Mouse (Mus musculus) ES-Bruce4 (cell line): ENCODE results near the gene Abraxas1. TPM values are rescaled to one million over a fixed set of nuclear protein-coding genes. Genes with fewer than 3 reads are reported as not detected.

Experiments used
- H3K27ac ChIP-seq: 2 replicates; pipeline ENCODE4 v1.5.1; 2012; ENCODE audit warnings: low read length, inconsistent platforms; ENCODE audit not compliant: insufficient read depth
- H3K27me3 ChIP-seq: 2 replicates; pipeline ENCODE4 v1.6.1; 2012; ENCODE audit warnings: mild to moderate bottlenecking, low read length, inconsistent platforms; ENCODE audit not compliant: control insufficient read depth, poor library complexity, insufficient read depth, severe bottlenecking
- H3K36me3 ChIP-seq: 2 replicates; pipeline ENCODE4 v1.6.1; 2012; ENCODE audit warnings: inconsistent platforms, mild to moderate bottlenecking, low read length, moderate library complexity; ENCODE audit not compliant: control insufficient read depth, poor library complexity, insufficient read depth, severe bottlenecking
- H3K4me1 ChIP-seq: one replicate; pipeline ENCODE4 v1.8.1; 2011; ENCODE audit warnings: low read length; ENCODE audit not compliant: control insufficient read depth, insufficient read depth
- H3K4me3 ChIP-seq: 2 replicates; pipeline ENCODE4 v1.5.1; 2011; ENCODE audit warnings: low read depth, mild to moderate bottlenecking, low read length
- H3K9ac ChIP-seq: 2 replicates; pipeline ENCODE4 v1.6.1; 2012; ENCODE audit warnings: low read depth, mild to moderate bottlenecking, inconsistent platforms; ENCODE audit not compliant: poor library complexity, severe bottlenecking
- H3K9me3 ChIP-seq: replicated peaks from 2 replicates; pipeline ENCODE4 v1.6.1; 2012; ENCODE audit warnings: mild to moderate bottlenecking, low read length, inconsistent platforms; ENCODE audit not compliant: control insufficient read depth, poor library complexity, insufficient read depth, severe bottlenecking
- CTCF ChIP-seq: IDR thresholded peaks from one replicate; pipeline ENCODE4 v1.8.1; 2011; ENCODE audit warnings: low read depth, low read length
- EP300 ChIP-seq: IDR thresholded peaks from 2 replicates; pipeline ENCODE4 v1.6.1; 2011; ENCODE audit warnings: low read depth, low read length; ENCODE audit not compliant: insufficient read depth
- POLR2A ChIP-seq: IDR thresholded peaks from one replicate; pipeline ENCODE4 v1.8.1; 2011; ENCODE audit warnings: low read length; ENCODE audit not compliant: insufficient read depth
- polyA plus RNA-seq: library from polyadenylated mRNA; stranded (reverse); fragments of >200 nt; gene quantifications from 2 replicates; pipeline ENCODE4 v1.2.4, GENCODE M21; 2011; ENCODE audit warnings: low read depth; ENCODE audit not compliant: missing spikeins, insufficient read depth, insufficient read length

Abraxas1 gene
- polyA plus RNA-seq, 1 experiment, result 37.4 TPM

GRCm38 (mm10) chr5:100861140-100861539, 40.4 kb upstream of the Abraxas1 start:
- no peak overlapping the region for H3K27ac ChIP-seq
- no peaks in the 10 kb centered on the region for H3K36me3 ChIP-seq
- no peak overlapping the region for H3K4me3 ChIP-seq
- H3K27me3 ChIP-seq, result no peaks in the 10 kb centered on the region
- H3K9ac ChIP-seq, result no peak overlapping the region
- H3K9me3 ChIP-seq, result no peaks in the 10 kb centered on the region
- TF ChIP-seq EP300, result no peak
- no peak for TF ChIP-seq CTCF
- TF ChIP-seq POLR2A, result no peak
- peaks cover 3% of the 10 kb centered on the region for H3K4me1 ChIP-seq

- Histone ChIP-seq H3K27ac (no peak overlapping the region), H3K9me3 (no peaks in the 10 kb centered on the region), H3K27me3 (no peaks in the 10 kb centered on the region), H3K9ac (no peak overlapping the region), H3K4me1 (peaks cover 3% of the 10 kb centered on the region), H3K4me3 (no peak overlapping the region), H3K36me3 (no peaks in the 10 kb centered on the region)
- no peak for TF ChIP-seq CTCF
- no peak for TF ChIP-seq POLR2A
- no peak for TF ChIP-seq EP300
Measured at GRCm38 (mm10) chr5:100860417-100861053, 39.8 kb upstream of the Abraxas1 start.

GRCm38 (mm10) chr5:100856552-100856951, 35.8 kb upstream of the Abraxas1 start:
- Histone ChIP-seq H3K9ac (no peak overlapping the region), H3K27me3 (no peaks in the 10 kb centered on the region), H3K4me3 (no peak overlapping the region), H3K9me3 (no peaks in the 10 kb centered on the region), H3K36me3 (no peaks in the 10 kb centered on the region), H3K27ac (no peak overlapping the region), H3K4me1 (no peaks in the 10 kb centered on the region)
- TF ChIP-seq POLR2A (no peak), CTCF (no peak), EP300 (no peak)

GRCm38 (mm10) chr5:100853963-100854362, 33.2 kb upstream of the Abraxas1 start:
- H3K4me1 ChIP-seq, result no peaks in the 10 kb centered on the region
- H3K36me3 ChIP-seq, result no peaks in the 10 kb centered on the region
- H3K9me3 ChIP-seq, result no peaks in the 10 kb centered on the region
- TF ChIP-seq EP300 (no peak), CTCF (no peak), POLR2A (no peak)
- no peak overlapping the region for H3K9ac ChIP-seq
- no peaks in the 10 kb centered on the region for H3K27me3 ChIP-seq
- no peak overlapping the region for H3K27ac ChIP-seq
- H3K4me3 ChIP-seq, result no peak overlapping the region

- TF ChIP-seq CTCF (no peak), POLR2A (no peak), EP300 (no peak)
- no peaks in the 10 kb centered on the region for H3K36me3 ChIP-seq
- H3K27me3 ChIP-seq, result no peaks in the 10 kb centered on the region
- H3K4me3 ChIP-seq, result peak overlapping the region; percentile 75; the same call in 1 of the 2 replicates
- peak overlapping the region; percentile 52 for H3K9ac ChIP-seq
- no peaks in the 10 kb centered on the region for H3K9me3 ChIP-seq
- H3K4me1 ChIP-seq, result no peaks in the 10 kb centered on the region
- no peak overlapping the region for H3K27ac ChIP-seq
Measured at GRCm38 (mm10) chr5:100847143-100847542, 26.4 kb upstream of the Abraxas1 start.

GRCm38 (mm10) chr5:100846599-100846920, 25.8 kb upstream of the Abraxas1 start:
- Histone ChIP-seq H3K36me3 (no peaks in the 10 kb centered on the region), H3K9me3 (no peaks in the 10 kb centered on the region; the same call in 1 of the 2 replicates), H3K9ac (peak overlapping the region; percentile 52), H3K4me1 (no peaks in the 10 kb centered on the region), H3K4me3 (peak overlapping the region; percentile 75), H3K27me3 (no peaks in the 10 kb centered on the region), H3K27ac (no peak overlapping the region)
- TF ChIP-seq POLR2A (no peak), EP300 (no peak), CTCF (no peak)
